Mouse (Mus musculus): ENCODE data around the gene Olfr1282.

DNA sequence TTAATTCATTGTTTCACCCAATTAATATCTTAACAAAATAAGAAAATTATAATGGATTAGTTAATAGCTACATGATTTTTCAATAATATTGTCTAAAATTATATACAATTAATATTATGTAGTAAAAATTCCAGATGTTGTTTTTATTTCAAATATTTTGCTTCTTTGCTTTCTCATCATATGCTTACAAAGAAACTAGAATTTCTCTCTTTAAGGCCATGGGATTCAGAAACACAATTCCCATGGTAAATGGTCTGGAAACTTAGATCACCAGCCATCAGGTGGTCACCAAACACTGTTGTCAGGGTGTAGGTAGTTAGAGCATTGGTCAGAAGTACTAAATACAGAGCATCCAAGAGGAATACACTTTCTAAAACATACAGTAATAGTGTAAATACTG is 46.0 kb downstream of the Olfr1282 start, which contains the start of gene Olfr1278:
- no peak for TF ChIP-seq CTCF (IDR thresholded peaks at IDR 0.05; ENCODE audit: low read depth, low read length)
- TF ChIP-seq POLR2A (IDR thresholded peaks at IDR 0.05; ENCODE audit: borderline replicate concordance, low read depth, low read length), result no peak

Measured in bone marrow macrophage, adult 2 months (primary cell).